1 mouse cellular context compared by ENCODE assay signal in the genomic region with DNA sequence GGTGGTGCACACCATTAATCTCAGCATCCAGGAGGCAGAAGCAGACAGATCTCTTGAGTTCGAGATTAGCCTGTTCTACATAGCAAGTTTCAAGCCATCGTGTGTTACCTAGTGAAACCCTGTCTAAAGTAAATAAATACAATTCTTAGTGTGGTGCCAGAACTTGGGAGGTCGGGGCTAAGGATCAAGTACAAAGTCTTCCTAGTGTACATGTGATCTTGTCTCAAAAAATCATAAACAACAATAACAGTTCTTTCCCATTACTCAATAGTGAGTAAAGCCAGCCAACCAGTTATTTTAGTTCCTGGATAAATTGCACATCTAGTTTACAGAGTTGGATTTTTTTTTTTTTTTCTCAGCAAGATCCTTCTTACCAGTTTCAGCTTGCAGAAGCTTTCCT.
TF ChIP-seq lines count a peak whose summit lies in the region.

No protein-coding gene starts in this region.

TF ChIP-seq in MEL, 35 proteins besides CTCF, POLR2A, EP300 and RAD21:
- TF ChIP-seq TAL1 (IDR thresholded peaks at IDR 0.05; ENCODE audit: low read length): no peak
- TF ChIP-seq USF2 (IDR thresholded peaks at IDR 0.05; ENCODE audit: borderline replicate concordance in 1 of 2, insufficient read depth in 1 of 2, low read depth in 1 of 2, low read length in 2 of 2): no peak
